Mouse (Mus musculus): ENCODE measurements around the gene Tex21. TPM values are rescaled to one million over a fixed set of nuclear protein-coding genes. Genes with fewer than 3 reads are reported as not detected.
A peak's percentile ranks its signal among the peaks of the same experiment; 100 is the strongest.

Gene Tex21
- total and polyA plus RNA-seq, 2 experiments, result not detected

GRCm38 (mm10) chr12:76272610-76273524 is 26.3 kb upstream of the Tex21 start:
- Histone ChIP-seq H3K9ac (ENCODE audit: low read depth, low read length) (peak overlapping the region; percentile 60), H3K79me2 (ENCODE audit: control insufficient read depth, insufficient read depth, low read length) (peaks cover 10% of the 10 kb centered on the region; the same call in 1 of the 2 replicates), H3K27ac (replicated peaks; ENCODE audit: insufficient read depth, low read depth, low read length) (peak overlapping the region; percentile 93), H3K4me1 (ENCODE audit: control insufficient read depth, insufficient read depth, low read length) (peaks cover 38% of the 10 kb centered on the region), H3K4me3 (ENCODE audit: insufficient read depth, low read depth, low read length) (no peak overlapping the region; the same call in 1 of the 2 replicates), H3K27me3 (ENCODE audit: control insufficient read depth, insufficient read depth, low read length) (no peaks in the 10 kb centered on the region), H3K36me3 (ENCODE audit: control insufficient read depth, insufficient read depth, low read length) (peaks cover 4% of the 10 kb centered on the region; the same call in 1 of the 2 replicates)
- WGBS, result 31% methylated on average over 10 of the region's 10 CpGs
- peak; percentile 94 for DNase-seq (ENCODE audit: extremely low read depth, low read depth, low spot score)
- no peak for TF ChIP-seq POLR2A (IDR thresholded peaks at IDR 0.05; ENCODE audit: extremely low read depth, insufficient read depth, low read length)
- no peak for TF ChIP-seq CTCF (IDR thresholded peaks at IDR 0.05; ENCODE audit: low read depth, low read length)

GRCm38 (mm10) chr12:76271516-76271915 is 25.0 kb upstream of the Tex21 start:
- Histone ChIP-seq H3K4me1 (ENCODE audit: control insufficient read depth, insufficient read depth, low read length) (peaks cover 46% of the 10 kb centered on the region), H3K79me2 (ENCODE audit: control insufficient read depth, insufficient read depth, low read length) (peaks cover 18% of the 10 kb centered on the region; the same call in 1 of the 2 replicates), H3K27me3 (ENCODE audit: control insufficient read depth, insufficient read depth, low read length) (no peaks in the 10 kb centered on the region), H3K9ac (ENCODE audit: low read depth, low read length) (no peak overlapping the region; the same call in 1 of the 2 replicates), H3K36me3 (ENCODE audit: control insufficient read depth, insufficient read depth, low read length) (no peaks in the 10 kb centered on the region; the same call in 1 of the 2 replicates), H3K27ac (replicated peaks; ENCODE audit: insufficient read depth, low read depth, low read length) (peak overlapping the region; percentile 51), H3K4me3 (ENCODE audit: insufficient read depth, low read depth, low read length) (no peak overlapping the region)
- 30% methylated on average over 6 of the region's 6 CpGs for WGBS
- TF ChIP-seq POLR2A (IDR thresholded peaks at IDR 0.05; ENCODE audit: extremely low read depth, insufficient read depth, low read length), result no peak
- TF ChIP-seq CTCF (IDR thresholded peaks at IDR 0.05; ENCODE audit: low read depth, low read length), result no peak
- peak; percentile 75 for DNase-seq (ENCODE audit: extremely low read depth, low read depth, low spot score)

GRCm38 (mm10) chr12:76269196-76269595 is 22.6 kb upstream of the Tex21 start:
- WGBS, result 23% methylated on average over 7 of the region's 7 CpGs
- peak overlapping the region; percentile 41; the same call in 1 of the 2 replicates for H3K4me3 ChIP-seq (ENCODE audit: insufficient read depth, low read depth, low read length)
- DNase-seq (ENCODE audit: extremely low read depth, low read depth, low spot score), result peak; percentile 94
- H3K27me3 ChIP-seq (ENCODE audit: control insufficient read depth, insufficient read depth, low read length), result no peaks in the 10 kb centered on the region
- peak overlapping the region; percentile 99 for H3K27ac ChIP-seq (replicated peaks; ENCODE audit: insufficient read depth, low read depth, low read length)
- H3K4me1 ChIP-seq (ENCODE audit: control insufficient read depth, insufficient read depth, low read length), result peaks cover 47% of the 10 kb centered on the region
- H3K9ac ChIP-seq (ENCODE audit: low read depth, low read length), result peak overlapping the region; percentile 74
- peaks cover 21% of the 10 kb centered on the region; the same call in 1 of the 2 replicates for H3K79me2 ChIP-seq (ENCODE audit: control insufficient read depth, insufficient read depth, low read length)
- H3K36me3 ChIP-seq (ENCODE audit: control insufficient read depth, insufficient read depth, low read length), result peaks cover 5% of the 10 kb centered on the region; the same call in 1 of the 2 replicates
- 0 out of 2 replicates have a peak, but pooled peaks have one; percentile 21 for TF ChIP-seq POLR2A (IDR thresholded peaks at IDR 0.05; ENCODE audit: extremely low read depth, insufficient read depth, low read length)
- no peak for TF ChIP-seq CTCF (IDR thresholded peaks at IDR 0.05; ENCODE audit: low read depth, low read length)

- peaks cover 5% of the 10 kb centered on the region; the same call in 1 of the 2 replicates for H3K36me3 ChIP-seq (ENCODE audit: control insufficient read depth, insufficient read depth, low read length)
- 60% methylated on average over 10 of the region's 10 CpGs for whole genome bisulfite sequencing
These were observed 22.1 kb upstream of the Tex21 start for GRCm38 (mm10) chr12:76268686-76269085.

GRCm38 (mm10) chr12:76266875-76267274 is 20.3 kb upstream of the Tex21 start:
- Histone ChIP-seq H3K9ac (ENCODE audit: low read depth, low read length) (peak overlapping the region; percentile 31; the same call in 1 of the 2 replicates), H3K27ac (replicated peaks; ENCODE audit: insufficient read depth, low read depth, low read length) (peak overlapping the region; percentile 40), H3K4me3 (ENCODE audit: insufficient read depth, low read depth, low read length) (no peak overlapping the region; the same call in 1 of the 2 replicates), H3K27me3 (ENCODE audit: control insufficient read depth, insufficient read depth, low read length) (no peaks in the 10 kb centered on the region), H3K36me3 (ENCODE audit: control insufficient read depth, insufficient read depth, low read length) (peaks cover 6% of the 10 kb centered on the region), H3K79me2 (ENCODE audit: control insufficient read depth, insufficient read depth, low read length) (peaks cover 25% of the 10 kb centered on the region; the same call in 1 of the 2 replicates), H3K4me1 (ENCODE audit: control insufficient read depth, insufficient read depth, low read length) (peaks cover 50% of the 10 kb centered on the region)
- 24% methylated on average over 9 of the region's 9 CpGs for WGBS
- TF ChIP-seq CTCF (IDR thresholded peaks at IDR 0.05; ENCODE audit: low read depth, low read length) (peak; percentile 15; the same call in 1 of the 2 replicates), POLR2A (IDR thresholded peaks at IDR 0.05; ENCODE audit: extremely low read depth, insufficient read depth, low read length) (no peak)
- peak; percentile 84 for DNase-seq (ENCODE audit: extremely low read depth, low read depth, low spot score)

More at GRCm38 (mm10) chr12:76268686-76269085, 22.1 kb upstream of the Tex21 start:
- Histone ChIP-seq H3K4me3 (ENCODE audit: insufficient read depth, low read depth, low read length) (no peak overlapping the region), H3K27ac (replicated peaks; ENCODE audit: insufficient read depth, low read depth, low read length) (peak overlapping the region; percentile 99), H3K9ac (ENCODE audit: low read depth, low read length) (peak overlapping the region; percentile 41), H3K4me1 (ENCODE audit: control insufficient read depth, insufficient read depth, low read length) (peaks cover 44% of the 10 kb centered on the region), H3K79me2 (ENCODE audit: control insufficient read depth, insufficient read depth, low read length) (peaks cover 21% of the 10 kb centered on the region; the same call in 1 of the 2 replicates), H3K27me3 (ENCODE audit: control insufficient read depth, insufficient read depth, low read length) (no peaks in the 10 kb centered on the region)
- TF ChIP-seq CTCF (IDR thresholded peaks at IDR 0.05; ENCODE audit: low read depth, low read length), result no peak
- TF ChIP-seq POLR2A (IDR thresholded peaks at IDR 0.05; ENCODE audit: extremely low read depth, insufficient read depth, low read length), result no peak
- peak; percentile 53 for DNase-seq (ENCODE audit: extremely low read depth, low read depth, low spot score)

Data from liver, adult 2 months (tissue).